Mouse (Mus musculus): Measurements from ENCODE around the gene Gripap1. TPM values are rescaled to one million over a fixed set of nuclear protein-coding genes. Genes with fewer than 3 reads are reported as not detected.
A peak's percentile ranks its signal among the peaks of the same experiment; 100 is the strongest.

Gene Gripap1
- polyA plus RNA-seq, 1 experiment from 2014 or later = 34.1 TPM

GRCm38 (mm10) chrX:7765764-7766163, 23.8 kb upstream of the Gripap1 start:
- peak overlapping the region; percentile 64; the same call in 1 of the 2 replicates for H3K4me3 ChIP-seq (ENCODE audit: low read depth, low read length)
- no peaks in the 10 kb centered on the region for H3K27me3 ChIP-seq (ENCODE audit: insufficient read depth, low read length)
- TF ChIP-seq CTCF (IDR thresholded peaks at IDR 0.05; ENCODE audit: low read depth) = no peak
- peaks cover 44% of the 10 kb centered on the region for H3K36me3 ChIP-seq (ENCODE audit: insufficient read depth)
- ATAC-seq (ENCODE audit: insufficient read depth) (peak; percentile 61; the same call in 1 of the 2 replicates), DNase-seq (peak; percentile 75)
- H3K27ac ChIP-seq (ENCODE audit: low read depth) = peak overlapping the region; percentile 24; the same call in 1 of the 2 replicates
- 11% methylated on average over 11 of the region's 11 CpGs for WGBS
- no peaks in the 10 kb centered on the region for H3K4me1 ChIP-seq (ENCODE audit: insufficient read depth)
- peak overlapping the region; percentile 69 for H3K4me2 ChIP-seq
- H3K9ac ChIP-seq = no peak overlapping the region; the same call in 1 of the 2 replicates
- H3K9me3 ChIP-seq (ENCODE audit: low read depth, low read length) = no peaks in the 10 kb centered on the region

GRCm38 (mm10) chrX:7769302-7770017, 20.1 kb upstream of the Gripap1 start:
- H3K9ac ChIP-seq = no peak overlapping the region
- 84% methylated on average over 7 of the region's 7 CpGs for WGBS
- H3K27ac ChIP-seq (ENCODE audit: low read depth) = no peak overlapping the region

GRCm38 (mm10) chrX:7772766-7773165, 16.8 kb upstream of the Gripap1 start:
- WGBS = 53% methylated on average over 2 of the region's 2 CpGs
- no peak for DNase-seq
- H3K4me3 ChIP-seq (ENCODE audit: low read depth, low read length) = no peak overlapping the region
- H3K4me1 ChIP-seq (ENCODE audit: insufficient read depth) = no peaks in the 10 kb centered on the region
- no peak overlapping the region for H3K27ac ChIP-seq (ENCODE audit: low read depth)
- H3K9me3 ChIP-seq (ENCODE audit: low read depth, low read length) = no peaks in the 10 kb centered on the region
- no peak overlapping the region for H3K4me2 ChIP-seq
- TF ChIP-seq CTCF (IDR thresholded peaks at IDR 0.05; ENCODE audit: low read depth) = peak; percentile 40; the same call in 1 of the 2 replicates
- H3K9ac ChIP-seq = no peak overlapping the region
- H3K27me3 ChIP-seq (ENCODE audit: insufficient read depth, low read length) = no peaks in the 10 kb centered on the region
- no peak for ATAC-seq (ENCODE audit: insufficient read depth)
- peaks cover 57% of the 10 kb centered on the region for H3K36me3 ChIP-seq (ENCODE audit: insufficient read depth)

More at GRCm38 (mm10) chrX:7769302-7770017, 20.1 kb upstream of the Gripap1 start:
- Histone ChIP-seq H3K4me2 (no peak overlapping the region), H3K27me3 (ENCODE audit: insufficient read depth, low read length) (no peaks in the 10 kb centered on the region), H3K9me3 (ENCODE audit: low read depth, low read length) (no peaks in the 10 kb centered on the region), H3K4me1 (ENCODE audit: insufficient read depth) (no peaks in the 10 kb centered on the region), H3K4me3 (ENCODE audit: low read depth, low read length) (no peak overlapping the region), H3K36me3 (ENCODE audit: insufficient read depth) (peaks cover 74% of the 10 kb centered on the region)
- ATAC-seq (ENCODE audit: insufficient read depth) (no peak), DNase-seq (no peak)
- no peak for TF ChIP-seq CTCF (IDR thresholded peaks at IDR 0.05; ENCODE audit: low read depth)

GRCm38 (mm10) chrX:7775501-7776205, 13.9 kb upstream of the Gripap1 start:
- H3K27me3 ChIP-seq (ENCODE audit: insufficient read depth, low read length) = no peaks in the 10 kb centered on the region
- H3K9ac ChIP-seq = no peak overlapping the region
- H3K36me3 ChIP-seq (ENCODE audit: insufficient read depth) = peaks cover 32% of the 10 kb centered on the region
- DNase-seq (no peak), ATAC-seq (ENCODE audit: insufficient read depth) (no peak)
- no peak overlapping the region for H3K4me2 ChIP-seq
- no peak overlapping the region for H3K27ac ChIP-seq (ENCODE audit: low read depth)
- no peaks in the 10 kb centered on the region for H3K4me1 ChIP-seq (ENCODE audit: insufficient read depth)
- H3K9me3 ChIP-seq (ENCODE audit: low read depth, low read length) = no peaks in the 10 kb centered on the region
- TF ChIP-seq CTCF (IDR thresholded peaks at IDR 0.05; ENCODE audit: low read depth) = no peak
- 76% methylated on average over 9 of the region's 9 CpGs for WGBS
- H3K4me3 ChIP-seq (ENCODE audit: low read depth, low read length) = no peak overlapping the region

- H3K4me2 ChIP-seq = no peak overlapping the region
- 41% methylated on average over 8 of the region's 8 CpGs for WGBS
- peak; percentile 64 for ATAC-seq (ENCODE audit: insufficient read depth)
Observed at GRCm38 (mm10) chrX:7776329-7777082, 13.1 kb upstream of the Gripap1 start.

GRCm38 (mm10) chrX:7778450-7779244, 10.9 kb upstream of the Gripap1 start:
- 60% methylated on average over 7 of the region's 7 CpGs for WGBS
- H3K9ac ChIP-seq = no peak overlapping the region
- DNase-seq = peak; percentile 22
- H3K9me3 ChIP-seq (ENCODE audit: low read depth, low read length) = no peaks in the 10 kb centered on the region
- H3K36me3 ChIP-seq (ENCODE audit: insufficient read depth) = peaks cover 8% of the 10 kb centered on the region
- TF ChIP-seq CTCF (IDR thresholded peaks at IDR 0.05; ENCODE audit: low read depth) = no peak
- no peaks in the 10 kb centered on the region for H3K4me1 ChIP-seq (ENCODE audit: insufficient read depth)
- no peak overlapping the region for H3K27ac ChIP-seq (ENCODE audit: low read depth)
- H3K4me2 ChIP-seq = no peak overlapping the region
- no peaks in the 10 kb centered on the region for H3K27me3 ChIP-seq (ENCODE audit: insufficient read depth, low read length)
- no peak overlapping the region for H3K4me3 ChIP-seq (ENCODE audit: low read depth, low read length)
- ATAC-seq (ENCODE audit: insufficient read depth) = no peak

More at GRCm38 (mm10) chrX:7776329-7777082, 13.1 kb upstream of the Gripap1 start:
- Histone ChIP-seq H3K9ac (no peak overlapping the region), H3K4me1 (ENCODE audit: insufficient read depth) (no peaks in the 10 kb centered on the region), H3K27me3 (ENCODE audit: insufficient read depth, low read length) (no peaks in the 10 kb centered on the region), H3K36me3 (ENCODE audit: insufficient read depth) (peaks cover 23% of the 10 kb centered on the region), H3K9me3 (ENCODE audit: low read depth, low read length) (no peaks in the 10 kb centered on the region), H3K27ac (ENCODE audit: low read depth) (no peak overlapping the region), H3K4me3 (ENCODE audit: low read depth, low read length) (no peak overlapping the region)
- TF ChIP-seq CTCF (IDR thresholded peaks at IDR 0.05; ENCODE audit: low read depth) = peak; percentile 79
- peak; percentile 76 for DNase-seq
